Mouse (Mus musculus): Measurements from ENCODE around the gene Mettl24. TPM values are rescaled to one million over a fixed set of nuclear protein-coding genes. Genes with fewer than 3 reads are reported as not detected.
A peak's percentile ranks its signal among the peaks of the same experiment; 100 is the strongest.

Mettl24 gene
- polyA plus RNA-seq, 1 experiment from 2014 or later, result 3.5 TPM

DNA sequence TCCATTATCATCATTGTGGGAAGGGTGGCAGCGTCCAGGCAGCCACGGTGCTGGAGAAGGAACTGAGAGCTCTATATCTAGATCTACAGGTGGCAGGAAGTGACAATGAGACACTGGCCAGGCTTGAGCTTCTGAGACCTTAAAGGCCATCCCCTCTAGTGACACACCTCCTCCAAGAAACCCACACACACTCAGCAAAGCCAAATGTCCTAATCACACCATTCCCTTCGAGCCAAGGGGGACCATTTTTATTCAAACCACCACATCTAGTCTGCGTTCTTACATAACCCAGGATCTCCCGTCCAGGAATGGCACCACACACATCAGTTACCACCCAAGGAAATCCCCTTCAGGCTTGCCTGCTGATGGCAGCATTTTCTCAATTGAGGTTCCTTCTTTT, 40.0 kb upstream of the Mettl24 start:
- WGBS, result 73% methylated on average over 5 of the region's 5 CpGs
- ATAC-seq (ENCODE audit: insufficient read depth) (no peak), DNase-seq (no peak)
- Histone ChIP-seq H3K4me1 (ENCODE audit: insufficient read depth) (0 out of 2 replicates have a peak, but pooled peaks cover 2% of the 10 kb centered on the region), H3K36me3 (ENCODE audit: insufficient read depth) (no peaks in the 10 kb centered on the region), H3K27ac (ENCODE audit: low read depth) (no peak overlapping the region), H3K4me2 (no peak overlapping the region), H3K9me3 (ENCODE audit: low read depth, low read length) (no peaks in the 10 kb centered on the region), H3K9ac (no peak overlapping the region), H3K4me3 (ENCODE audit: low read depth, low read length) (no peak overlapping the region), H3K27me3 (ENCODE audit: insufficient read depth, low read length) (no peaks in the 10 kb centered on the region)
- TF ChIP-seq CTCF (IDR thresholded peaks at IDR 0.05; ENCODE audit: low read depth), result no peak

DNA sequence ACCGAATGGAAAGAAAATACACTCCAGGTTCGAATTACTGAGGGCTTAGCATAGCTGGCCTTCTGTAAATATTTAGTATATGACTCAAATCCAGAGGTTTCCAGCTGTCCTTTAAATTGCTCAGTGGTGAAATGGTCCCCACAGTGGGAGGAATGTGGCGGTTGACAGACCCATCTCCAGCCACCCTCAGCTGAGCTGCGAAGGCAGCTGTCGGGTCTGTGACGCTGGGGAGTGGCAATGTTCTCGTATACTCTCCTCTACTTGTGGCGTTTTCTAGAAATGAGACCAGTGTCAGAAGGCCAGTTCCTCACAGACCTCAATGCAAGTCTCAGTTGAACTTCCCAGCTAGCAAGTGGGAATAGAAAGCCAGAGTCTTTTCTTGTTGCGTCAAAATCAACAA, 38.6 kb upstream of the Mettl24 start:
- Histone ChIP-seq H3K4me2 (0 out of 2 replicates have a peak overlapping the region, but pooled peaks have one; percentile 4), H3K4me1 (ENCODE audit: insufficient read depth) (no peaks in the 10 kb centered on the region), H3K36me3 (ENCODE audit: insufficient read depth) (no peaks in the 10 kb centered on the region), H3K9ac (no peak overlapping the region), H3K4me3 (ENCODE audit: low read depth, low read length) (no peak overlapping the region), H3K9me3 (ENCODE audit: low read depth, low read length) (no peaks in the 10 kb centered on the region), H3K27ac (ENCODE audit: low read depth) (no peak overlapping the region), H3K27me3 (ENCODE audit: insufficient read depth, low read length) (no peaks in the 10 kb centered on the region)
- TF ChIP-seq CTCF (IDR thresholded peaks at IDR 0.05; ENCODE audit: low read depth), result 0 out of 2 replicates have a peak, but pooled peaks have one; percentile 3
- peak; percentile 83 for ATAC-seq (ENCODE audit: insufficient read depth)
- peak; percentile 77 for DNase-seq
- WGBS, result 27% methylated on average over 9 of the region's 9 CpGs

DNA sequence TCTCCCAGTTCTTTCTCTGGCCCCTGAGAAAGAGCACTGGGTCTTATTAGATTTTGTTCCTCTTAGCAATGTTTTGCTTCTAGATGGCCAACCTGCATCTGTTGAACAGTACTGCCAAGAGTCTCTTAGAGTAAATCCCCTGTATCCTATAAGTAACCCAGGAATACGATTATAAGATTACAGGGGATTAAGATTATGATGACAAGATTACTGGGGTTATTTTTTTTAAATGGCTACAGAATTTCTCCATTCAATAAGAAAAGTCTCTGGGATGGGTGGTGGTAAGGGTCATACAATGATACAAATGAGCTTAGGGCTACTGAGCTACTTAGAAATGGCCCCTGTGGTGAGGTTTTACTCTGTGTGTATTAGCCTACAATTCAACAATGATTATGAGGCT, 37.7 kb upstream of the Mettl24 start:
- no peak for DNase-seq
- whole genome bisulfite sequencing, result 61% methylated on average over 1 of the region's 1 CpGs
- ATAC-seq (ENCODE audit: insufficient read depth), result no peak
- Histone ChIP-seq H3K27ac (ENCODE audit: low read depth) (no peak overlapping the region), H3K9me3 (ENCODE audit: low read depth, low read length) (no peaks in the 10 kb centered on the region), H3K4me1 (ENCODE audit: insufficient read depth) (no peaks in the 10 kb centered on the region), H3K36me3 (ENCODE audit: insufficient read depth) (no peaks in the 10 kb centered on the region), H3K4me2 (no peak overlapping the region), H3K9ac (no peak overlapping the region), H3K4me3 (ENCODE audit: low read depth, low read length) (no peak overlapping the region), H3K27me3 (ENCODE audit: insufficient read depth, low read length) (no peaks in the 10 kb centered on the region)
- no peak for TF ChIP-seq CTCF (IDR thresholded peaks at IDR 0.05; ENCODE audit: low read depth)

DNA sequence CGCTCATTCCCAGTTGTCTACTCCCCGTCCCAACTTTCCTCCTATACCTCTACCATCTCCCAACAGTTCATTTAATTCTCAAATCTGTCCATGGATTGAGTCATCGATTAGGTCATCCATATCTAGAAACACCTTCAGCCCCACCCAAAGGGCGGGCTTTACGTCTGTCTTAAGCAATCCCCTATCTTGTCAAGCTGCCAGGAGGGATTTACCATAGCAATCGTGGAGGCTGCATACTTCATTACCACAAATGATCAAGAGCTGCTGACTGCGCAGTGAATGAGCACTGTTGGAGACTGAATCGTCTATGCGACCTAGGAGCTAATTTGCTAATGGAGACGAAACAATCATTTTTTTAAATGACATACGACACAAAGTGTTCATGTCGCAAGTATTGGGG, 34.3 kb upstream of the Mettl24 start:
- no peak for TF ChIP-seq CTCF (IDR thresholded peaks at IDR 0.05; ENCODE audit: low read depth)
- no peak for ATAC-seq (ENCODE audit: insufficient read depth)
- Histone ChIP-seq H3K9me3 (ENCODE audit: low read depth, low read length) (no peaks in the 10 kb centered on the region), H3K4me1 (ENCODE audit: insufficient read depth) (no peaks in the 10 kb centered on the region), H3K27me3 (ENCODE audit: insufficient read depth, low read length) (no peaks in the 10 kb centered on the region), H3K4me3 (ENCODE audit: low read depth, low read length) (no peak overlapping the region), H3K9ac (no peak overlapping the region), H3K36me3 (ENCODE audit: insufficient read depth) (no peaks in the 10 kb centered on the region), H3K27ac (ENCODE audit: low read depth) (no peak overlapping the region), H3K4me2 (no peak overlapping the region)
- WGBS, result 81% methylated on average over 12 of the region's 12 CpGs
- DNase-seq, result no peak

DNA sequence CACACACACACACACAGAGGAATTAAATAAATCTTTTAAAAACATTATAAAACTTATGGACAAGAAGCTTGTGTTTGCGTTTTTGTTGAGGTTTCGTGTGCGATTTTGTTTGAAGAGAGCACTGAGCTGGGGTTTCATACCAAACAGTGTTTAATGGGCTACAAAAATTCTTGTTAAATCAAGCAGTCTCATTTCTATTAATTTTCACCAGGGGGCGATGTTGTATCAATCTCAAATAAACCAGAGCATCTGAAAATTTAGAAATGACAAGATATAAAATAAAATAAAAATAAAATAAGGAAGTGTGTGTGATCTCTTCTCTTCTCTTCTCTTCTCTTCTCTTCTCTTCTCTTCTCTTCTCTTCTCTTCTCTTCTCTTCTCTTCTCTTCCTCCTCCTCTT, 33.4 kb upstream of the Mettl24 start:
- 20% methylated on average over 4 of the region's 4 CpGs for whole genome bisulfite sequencing
- Histone ChIP-seq H3K4me3 (ENCODE audit: low read depth, low read length) (no peak overlapping the region), H3K27me3 (ENCODE audit: insufficient read depth, low read length) (no peaks in the 10 kb centered on the region), H3K9ac (no peak overlapping the region), H3K4me1 (ENCODE audit: insufficient read depth) (no peaks in the 10 kb centered on the region), H3K4me2 (no peak overlapping the region), H3K36me3 (ENCODE audit: insufficient read depth) (no peaks in the 10 kb centered on the region), H3K27ac (ENCODE audit: low read depth) (no peak overlapping the region), H3K9me3 (ENCODE audit: low read depth, low read length) (no peaks in the 10 kb centered on the region)
- ATAC-seq (ENCODE audit: insufficient read depth) (no peak), DNase-seq (peak; percentile 74)
- TF ChIP-seq CTCF (IDR thresholded peaks at IDR 0.05; ENCODE audit: low read depth), result peak; percentile 48

DNA sequence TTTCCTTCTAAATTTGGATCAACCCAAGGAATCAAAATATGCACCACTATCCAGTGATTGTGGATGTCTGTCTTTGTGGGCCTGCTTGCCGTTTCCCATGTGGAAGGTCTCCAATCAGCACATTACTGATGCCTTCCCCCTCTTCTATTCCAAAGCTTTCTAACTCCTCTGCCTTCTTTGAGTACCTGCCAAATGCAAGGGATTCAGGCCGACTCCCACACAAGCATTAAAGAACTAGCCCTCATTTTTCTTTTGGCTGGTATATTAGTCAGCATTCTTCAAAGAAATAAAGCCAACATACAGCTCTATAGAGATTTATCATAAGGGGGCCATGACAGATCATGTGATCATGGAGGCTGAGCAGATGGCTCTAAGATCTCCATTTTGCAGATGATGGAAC, 31.4 kb upstream of the Mettl24 start:
- no peaks in the 10 kb centered on the region for H3K27me3 ChIP-seq (ENCODE audit: insufficient read depth, low read length)
- DNase-seq (no peak), ATAC-seq (ENCODE audit: insufficient read depth) (0 out of 2 replicates have a peak, but pooled peaks have one; percentile 28)
- no peak overlapping the region for H3K4me3 ChIP-seq (ENCODE audit: low read depth, low read length)
- H3K36me3 ChIP-seq (ENCODE audit: insufficient read depth), result no peaks in the 10 kb centered on the region
- H3K27ac ChIP-seq (ENCODE audit: low read depth), result no peak overlapping the region
- H3K4me2 ChIP-seq, result no peak overlapping the region
- no peaks in the 10 kb centered on the region for H3K9me3 ChIP-seq (ENCODE audit: low read depth, low read length)
- TF ChIP-seq CTCF (IDR thresholded peaks at IDR 0.05; ENCODE audit: low read depth), result no peak
- H3K4me1 ChIP-seq (ENCODE audit: insufficient read depth), result no peaks in the 10 kb centered on the region
- 46% methylated on average over 2 of the region's 2 CpGs for WGBS
- no peak overlapping the region for H3K9ac ChIP-seq

DNA sequence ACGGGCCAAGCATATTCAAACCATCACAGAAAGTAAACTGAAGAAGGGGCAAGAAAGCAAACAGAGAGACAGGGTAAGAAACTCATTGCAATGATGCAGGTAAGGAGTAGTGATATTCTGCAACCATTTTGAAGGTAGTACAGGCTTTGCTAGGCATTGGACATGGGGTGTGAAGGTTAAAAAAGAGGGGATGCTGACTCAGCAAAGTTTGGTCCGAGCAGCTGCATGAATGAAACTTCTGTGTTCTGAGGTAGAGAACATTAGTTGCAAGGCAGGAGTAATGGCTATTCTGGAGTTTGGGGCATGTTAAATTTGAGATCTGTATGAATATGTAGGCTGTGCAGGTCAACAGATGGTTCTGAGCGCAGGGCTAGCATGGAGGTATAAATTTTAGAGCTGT, 17.8 kb upstream of the Mettl24 start:
- Histone ChIP-seq H3K4me3 (ENCODE audit: low read depth, low read length) (no peak overlapping the region), H3K9me3 (ENCODE audit: low read depth, low read length) (no peaks in the 10 kb centered on the region), H3K9ac (no peak overlapping the region), H3K27ac (ENCODE audit: low read depth) (no peak overlapping the region), H3K4me2 (no peak overlapping the region), H3K27me3 (ENCODE audit: insufficient read depth, low read length) (no peaks in the 10 kb centered on the region), H3K36me3 (ENCODE audit: insufficient read depth) (no peaks in the 10 kb centered on the region), H3K4me1 (ENCODE audit: insufficient read depth) (no peaks in the 10 kb centered on the region)
- WGBS, result 67% methylated on average over 3 of the region's 3 CpGs
- DNase-seq (no peak), ATAC-seq (ENCODE audit: insufficient read depth) (no peak)
- TF ChIP-seq CTCF (IDR thresholded peaks at IDR 0.05; ENCODE audit: low read depth), result no peak

DNA sequence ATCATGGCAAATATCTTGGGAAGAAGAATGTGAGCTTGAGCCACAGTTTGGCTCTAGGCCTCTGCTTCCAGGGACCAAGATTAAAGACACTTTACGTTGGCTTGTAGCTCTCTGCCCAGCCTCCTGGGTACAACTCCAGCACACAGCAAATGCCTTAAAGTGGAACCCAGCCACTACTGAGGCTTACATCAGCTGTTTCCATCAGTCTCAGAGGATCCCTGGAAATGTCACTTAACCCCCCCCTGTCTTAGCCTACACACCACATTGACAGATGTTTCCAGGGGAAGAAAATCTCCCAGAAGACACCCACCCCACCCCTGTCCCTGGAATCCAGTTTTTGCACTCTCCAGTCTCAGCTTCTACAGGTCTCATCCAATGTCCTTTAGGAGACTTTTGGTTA, 16.1 kb upstream of the Mettl24 start:
- H3K4me2 ChIP-seq, result no peak overlapping the region
- H3K4me3 ChIP-seq (ENCODE audit: low read depth, low read length), result no peak overlapping the region
- H3K4me1 ChIP-seq (ENCODE audit: insufficient read depth), result no peaks in the 10 kb centered on the region
- no peak for TF ChIP-seq CTCF (IDR thresholded peaks at IDR 0.05; ENCODE audit: low read depth)
- H3K27ac ChIP-seq (ENCODE audit: low read depth), result no peak overlapping the region
- no peak overlapping the region for H3K9ac ChIP-seq
- H3K27me3 ChIP-seq (ENCODE audit: insufficient read depth, low read length), result no peaks in the 10 kb centered on the region
- DNase-seq (no peak), ATAC-seq (ENCODE audit: insufficient read depth) (no peak)
- WGBS, result 92% methylated on average over 1 of the region's 1 CpGs
- no peaks in the 10 kb centered on the region for H3K36me3 ChIP-seq (ENCODE audit: insufficient read depth)
- H3K9me3 ChIP-seq (ENCODE audit: low read depth, low read length), result no peaks in the 10 kb centered on the region

Data from lung, embryonic 14.5 days (tissue).